Mouse (Mus musculus) liver, embryonic 12.5 days (tissue): ENCODE data around the gene Pibf1. TPM values are rescaled to one million over a fixed set of nuclear protein-coding genes. Genes with fewer than 3 reads are reported as not detected.

Experiments used
- ATAC-seq: fragments of 200-750 bp; cut with Nextera tagmentation; 2 replicates; pipeline ENCODE4 v1.8.0; 2017; ENCODE audit warnings: moderate number of reproducible peaks, mild to moderate bottlenecking, moderate library complexity
- H3K27ac ChIP-seq: fragments of 300-500 bp; sonication (generic); 2 replicates; pipeline ENCODE4 v1.5.1; 2016; ENCODE audit warnings: mild to moderate bottlenecking
- H3K27me3 ChIP-seq: fragments of 300-500 bp; sonication (generic); replicated peaks from 2 replicates; pipeline ENCODE4 v1.6.1; 2016; ENCODE audit warnings: mild to moderate bottlenecking, moderate library complexity
- H3K36me3 ChIP-seq: fragments of 300-500 bp; sonication (generic); 2 replicates; pipeline ENCODE4 v1.6.1; 2016; ENCODE audit warnings: mild to moderate bottlenecking, moderate library complexity
- H3K4me1 ChIP-seq: fragments of 300-500 bp; sonication (generic); 2 replicates; pipeline ENCODE4 v1.6.1; 2016
- H3K4me2 ChIP-seq: fragments of 300-500 bp; sonication (generic); 2 replicates; pipeline ENCODE4 v1.6.1; 2016; ENCODE audit warnings: mild to moderate bottlenecking, moderate library complexity
- H3K4me3 ChIP-seq: fragments of 300-500 bp; sonication (generic); 2 replicates; pipeline ENCODE4 v1.5.1; 2016; ENCODE audit warnings: mild to moderate bottlenecking, moderate library complexity
- H3K9ac ChIP-seq: fragments of 300-500 bp; sonication (generic); 2 replicates; pipeline ENCODE4 v1.6.1; 2016; ENCODE audit warnings: mild to moderate bottlenecking, moderate library complexity
- H3K9me3 ChIP-seq: fragments of 300-500 bp; sonication (generic); replicated peaks from 2 replicates; pipeline ENCODE4 v1.6.1; 2016; ENCODE audit warnings: mild to moderate bottlenecking, moderate library complexity
- WGBS: fragments of 180-500 bp; shearing (Covaris S2); methylation state at CpG from one replicate; pipeline ENCODE4 v1.1.7; 2016; ENCODE audit not compliant: insufficient replicate concordance; 5-methylcytosine and 5-hydroxymethylcytosine counted together
- polyA plus RNA-seq: library from polyadenylated mRNA; unstranded; fragments of >200 nt; fragmentation: Nextera tagmentation; extraction: Ambion mirVana; gene quantifications from 2 replicates; pipeline ENCODE4 v1.2.1, GENCODE M21; 2016

Pibf1 gene
- polyA plus RNA-seq, 1 experiment from 2014 or later: 11.1 TPM

- ATAC-seq: peak; percentile 46; the same call in 1 of the 2 replicates
- Histone ChIP-seq H3K36me3 (peaks cover 84% of the 10 kb centered on the region), H3K9ac (no peak overlapping the region), H3K9me3 (no peaks in the 10 kb centered on the region), H3K27ac (no peak overlapping the region), H3K4me1 (peaks cover 5% of the 10 kb centered on the region; the same call in 1 of the 2 replicates), H3K27me3 (no peaks in the 10 kb centered on the region), H3K4me2 (no peak overlapping the region), H3K4me3 (no peak overlapping the region)
- WGBS: 51% methylated on average over 6 of the region's 6 CpGs
Measured at GRCm38 (mm10) chr14:99108762-99109161, 9.5 kb downstream of the Pibf1 start.

DNA sequence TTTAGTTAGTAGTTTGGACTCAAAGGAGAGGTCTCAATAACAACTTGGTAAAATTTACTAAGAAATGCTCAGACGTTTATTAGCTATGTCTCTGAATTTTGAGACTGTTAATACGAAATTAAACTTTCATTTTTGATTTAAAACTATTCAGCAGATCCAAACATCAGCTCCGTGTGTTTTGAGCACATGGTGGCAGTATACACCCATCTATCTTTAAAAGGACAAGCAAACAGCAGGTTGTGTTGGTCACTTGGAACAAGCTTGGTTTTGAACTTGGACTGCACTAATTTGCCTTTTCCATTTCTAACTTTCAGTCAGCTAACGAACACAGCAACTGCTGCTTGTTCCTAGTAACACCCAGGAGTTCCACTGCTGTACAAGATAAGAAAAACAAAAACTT is 18.4 kb downstream of the Pibf1 start:
- Histone ChIP-seq H3K27me3 (no peaks in the 10 kb centered on the region), H3K4me2 (no peak overlapping the region), H3K36me3 (peaks cover 50% of the 10 kb centered on the region), H3K9me3 (no peaks in the 10 kb centered on the region), H3K27ac (no peak overlapping the region), H3K4me1 (no peaks in the 10 kb centered on the region), H3K9ac (no peak overlapping the region), H3K4me3 (no peak overlapping the region)
- WGBS: 69% methylated on average over 4 of the region's 4 CpGs
- no peak for ATAC-seq

DNA sequence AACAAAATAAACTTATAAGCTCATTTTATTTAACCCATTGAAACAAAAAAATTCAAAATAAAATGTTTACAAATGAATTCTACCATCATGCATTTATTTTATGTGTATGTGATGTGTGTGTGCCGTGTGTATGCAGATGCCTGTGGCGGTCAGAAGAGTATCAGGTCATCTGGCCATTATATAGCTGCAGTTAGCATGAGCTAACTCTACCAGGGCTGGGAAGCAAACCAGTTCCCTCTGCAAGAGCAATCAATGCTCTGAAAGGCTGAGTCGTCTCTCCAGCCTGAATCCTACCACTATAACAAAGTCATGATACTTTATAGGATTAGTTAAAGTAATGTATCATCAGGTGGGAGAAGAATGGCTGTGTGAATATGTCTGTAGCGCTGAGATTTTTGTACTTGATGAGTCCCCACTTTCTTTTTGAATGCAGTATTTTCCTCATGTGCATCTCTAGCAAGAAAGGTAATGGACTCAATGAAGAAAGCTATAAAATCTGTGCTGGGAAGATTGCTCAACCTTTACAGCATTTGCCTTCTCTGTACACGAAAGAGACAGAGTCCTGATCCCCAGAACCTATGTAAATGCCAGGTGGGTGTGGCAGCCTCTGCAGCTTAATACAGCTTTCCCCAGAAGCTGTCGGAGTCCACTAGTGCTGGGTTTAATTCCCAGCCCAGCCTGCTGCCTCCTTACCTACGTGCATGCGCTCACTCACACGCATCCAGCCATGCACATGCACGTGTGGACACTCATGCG is 22.5 kb downstream of the Pibf1 start:
- H3K36me3 ChIP-seq: peaks cover 20% of the 10 kb centered on the region
- no peaks in the 10 kb centered on the region for H3K4me1 ChIP-seq
- H3K27me3 ChIP-seq: no peaks in the 10 kb centered on the region
- H3K9me3 ChIP-seq: no peaks in the 10 kb centered on the region
- H3K4me2 ChIP-seq: no peak overlapping the region
- no peak overlapping the region for H3K9ac ChIP-seq
- no peak overlapping the region for H3K4me3 ChIP-seq
- ATAC-seq: no peak
- H3K27ac ChIP-seq: no peak overlapping the region
- 81% methylated on average over 11 of the region's 11 CpGs for WGBS

DNA sequence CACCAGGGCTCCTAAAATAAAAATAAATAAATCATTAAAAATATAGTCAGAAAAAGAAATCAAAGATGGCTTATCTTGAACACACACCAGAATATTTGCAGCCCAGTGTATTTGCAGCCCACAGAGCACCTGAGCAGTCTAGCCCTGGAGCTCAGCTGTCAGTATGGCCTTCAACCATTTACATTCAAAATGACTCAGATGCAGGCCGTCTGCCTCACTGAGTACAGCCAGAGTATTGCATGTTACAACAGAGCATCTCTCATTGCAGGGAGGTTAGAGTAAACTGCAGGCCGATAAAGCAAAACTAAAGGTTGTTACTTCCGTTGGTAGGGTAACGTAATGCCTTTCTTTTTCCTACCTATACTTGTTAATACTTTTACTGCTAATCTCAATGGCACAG is 24.9 kb downstream of the Pibf1 start:
- Histone ChIP-seq H3K9ac (no peak overlapping the region), H3K9me3 (no peaks in the 10 kb centered on the region), H3K4me3 (no peak overlapping the region), H3K4me1 (no peaks in the 10 kb centered on the region), H3K4me2 (no peak overlapping the region), H3K27ac (no peak overlapping the region), H3K27me3 (no peaks in the 10 kb centered on the region), H3K36me3 (peaks cover 10% of the 10 kb centered on the region; the same call in 1 of the 2 replicates)
- WGBS: 76% methylated on average over 4 of the region's 4 CpGs
- no peak for ATAC-seq

GRCm38 (mm10) chr14:99126713-99127112 is 27.5 kb downstream of the Pibf1 start:
- Histone ChIP-seq H3K36me3 (peaks cover 15% of the 10 kb centered on the region), H3K4me3 (no peak overlapping the region), H3K9me3 (no peaks in the 10 kb centered on the region), H3K9ac (no peak overlapping the region), H3K27me3 (no peaks in the 10 kb centered on the region), H3K4me1 (no peaks in the 10 kb centered on the region), H3K27ac (no peak overlapping the region), H3K4me2 (no peak overlapping the region)
- 80% methylated on average over 4 of the region's 4 CpGs for WGBS
- no peak for ATAC-seq

- WGBS: 85% methylated on average over 1 of the region's 1 CpGs
- H3K4me3 ChIP-seq: no peak overlapping the region
- no peak overlapping the region for H3K9ac ChIP-seq
- no peak overlapping the region for H3K4me2 ChIP-seq
- H3K9me3 ChIP-seq: no peaks in the 10 kb centered on the region
- no peak overlapping the region for H3K27ac ChIP-seq
- no peaks in the 10 kb centered on the region for H3K4me1 ChIP-seq
- no peaks in the 10 kb centered on the region for H3K27me3 ChIP-seq
- peaks cover 11% of the 10 kb centered on the region for H3K36me3 ChIP-seq
- no peak for ATAC-seq
Measured at GRCm38 (mm10) chr14:99127509-99127908, 28.3 kb downstream of the Pibf1 start.

DNA sequence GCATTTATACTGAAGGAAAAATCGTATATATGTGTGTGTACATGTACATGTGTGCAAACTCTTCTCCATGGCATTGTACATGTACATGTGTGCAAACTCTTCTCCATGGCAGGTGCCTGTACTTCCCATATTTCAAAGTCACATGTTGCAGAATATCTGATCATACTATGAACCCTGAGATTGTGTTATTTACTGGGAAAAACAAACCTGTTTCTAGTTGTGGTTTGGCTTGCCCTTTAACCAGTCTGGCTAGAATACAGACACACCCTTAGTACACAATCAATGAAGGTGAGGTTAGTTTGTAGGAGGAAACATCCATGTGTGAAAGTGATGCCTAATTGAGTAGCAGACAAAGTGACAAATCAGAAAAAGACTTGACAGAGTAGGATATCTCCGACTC is 29.8 kb downstream of the Pibf1 start:
- H3K27me3 ChIP-seq: no peaks in the 10 kb centered on the region
- H3K9me3 ChIP-seq: no peaks in the 10 kb centered on the region
- H3K27ac ChIP-seq: no peak overlapping the region
- peaks cover 14% of the 10 kb centered on the region for H3K36me3 ChIP-seq
- H3K4me3 ChIP-seq: no peak overlapping the region
- no peaks in the 10 kb centered on the region for H3K4me1 ChIP-seq
- no peak for ATAC-seq
- H3K9ac ChIP-seq: no peak overlapping the region
- no peak overlapping the region for H3K4me2 ChIP-seq
- 71% methylated on average over 2 of the region's 2 CpGs for whole genome bisulfite sequencing

- H3K4me1 ChIP-seq: no peaks in the 10 kb centered on the region
- 76% methylated on average over 2 of the region's 2 CpGs for WGBS
- H3K4me3 ChIP-seq: no peak overlapping the region
- peaks cover 47% of the 10 kb centered on the region for H3K36me3 ChIP-seq
- ATAC-seq: no peak
- H3K9ac ChIP-seq: no peak overlapping the region
- H3K9me3 ChIP-seq: no peaks in the 10 kb centered on the region
- H3K4me2 ChIP-seq: no peak overlapping the region
- no peak overlapping the region for H3K27ac ChIP-seq
- no peaks in the 10 kb centered on the region for H3K27me3 ChIP-seq
Measured at GRCm38 (mm10) chr14:99134048-99134447, 34.8 kb downstream of the Pibf1 start.

- no peak overlapping the region for H3K4me3 ChIP-seq
- peaks cover 51% of the 10 kb centered on the region for H3K36me3 ChIP-seq
- no peaks in the 10 kb centered on the region for H3K4me1 ChIP-seq
- no peak overlapping the region for H3K9ac ChIP-seq
- H3K27ac ChIP-seq: no peak overlapping the region
- no peak overlapping the region for H3K4me2 ChIP-seq
- H3K27me3 ChIP-seq: no peaks in the 10 kb centered on the region
- H3K9me3 ChIP-seq: no peaks in the 10 kb centered on the region
- no peak for ATAC-seq
- 87% methylated on average over 9 of the region's 9 CpGs for WGBS
Measured at GRCm38 (mm10) chr14:99135761-99136160, 36.5 kb downstream of the Pibf1 start.

GRCm38 (mm10) chr14:99136297-99136696 is 37.1 kb downstream of the Pibf1 start:
- Histone ChIP-seq H3K27me3 (no peaks in the 10 kb centered on the region), H3K36me3 (peaks cover 45% of the 10 kb centered on the region), H3K4me1 (no peaks in the 10 kb centered on the region), H3K4me2 (no peak overlapping the region), H3K9ac (no peak overlapping the region), H3K4me3 (no peak overlapping the region), H3K27ac (no peak overlapping the region), H3K9me3 (no peaks in the 10 kb centered on the region)
- 90% methylated on average over 16 of the region's 16 CpGs for WGBS
- ATAC-seq: no peak

DNA sequence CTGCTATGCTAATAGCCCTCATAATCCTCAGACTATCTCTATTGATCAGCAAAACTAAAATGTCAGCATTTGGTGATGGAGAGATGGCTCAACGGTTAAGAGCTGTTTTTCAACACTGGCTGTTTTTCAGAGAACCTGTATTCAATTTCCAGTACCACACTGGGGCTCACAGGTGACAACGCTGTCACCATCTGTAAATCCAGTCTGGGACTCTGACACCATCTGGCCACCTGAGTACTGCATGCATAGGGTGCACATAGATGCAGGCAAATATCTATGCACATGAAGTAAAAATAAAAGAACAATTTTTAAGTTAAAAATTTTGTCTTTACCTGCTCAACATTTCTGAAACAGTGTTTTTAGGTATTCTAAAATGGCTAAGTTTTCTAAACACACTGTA is 40.8 kb downstream of the Pibf1 start:
- no peaks in the 10 kb centered on the region for H3K4me1 ChIP-seq
- WGBS: 93% methylated on average over 2 of the region's 2 CpGs

DNA sequence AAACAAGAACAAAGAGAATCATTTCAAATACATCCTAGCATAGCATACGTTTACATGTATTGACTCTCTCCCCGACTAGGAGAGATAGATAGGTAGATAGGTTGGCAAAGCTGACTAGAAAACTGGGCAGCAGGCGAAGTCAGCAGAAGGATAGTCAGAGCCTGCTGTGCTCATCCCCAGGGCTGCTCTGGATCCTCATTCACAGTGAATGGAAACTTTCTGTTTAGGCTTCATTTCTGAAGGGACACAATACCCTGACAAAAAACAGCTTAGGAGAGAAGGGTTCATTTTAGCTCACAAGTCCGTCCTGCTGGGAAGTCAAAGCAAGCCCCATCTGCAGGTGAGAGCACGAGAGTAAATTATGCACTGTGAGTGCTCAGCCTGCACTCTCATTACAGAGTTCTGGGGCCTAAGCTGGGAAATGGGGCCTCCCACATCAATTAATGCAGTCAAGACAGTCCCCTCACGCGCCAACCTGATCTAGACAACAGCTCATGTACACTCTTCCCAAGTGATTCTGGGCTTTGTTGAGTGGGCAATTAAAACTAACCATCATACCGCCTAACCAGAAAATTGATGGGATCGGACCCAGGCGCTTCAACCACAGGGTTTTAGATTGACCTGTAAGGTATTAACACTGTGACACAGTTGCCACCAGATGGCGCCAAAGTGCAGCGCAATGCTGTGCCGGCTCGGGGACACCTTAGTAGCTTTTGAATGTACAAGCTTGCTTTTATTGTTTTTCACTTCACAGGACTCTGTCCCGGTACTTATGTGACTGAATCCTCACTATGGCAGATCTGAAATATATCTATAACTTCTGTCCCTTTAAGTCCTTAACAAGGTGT is 42.8 kb downstream of the Pibf1 start:
- no peak overlapping the region for H3K27ac ChIP-seq
- H3K4me2 ChIP-seq: no peak overlapping the region
- ATAC-seq: peak; percentile 75
- no peaks in the 10 kb centered on the region for H3K27me3 ChIP-seq
- WGBS: 33% methylated on average over 15 of the region's 15 CpGs
- H3K4me3 ChIP-seq: no peak overlapping the region
- no peak overlapping the region for H3K9ac ChIP-seq
- peaks cover 27% of the 10 kb centered on the region for H3K36me3 ChIP-seq
- H3K4me1 ChIP-seq: no peaks in the 10 kb centered on the region
- H3K9me3 ChIP-seq: no peaks in the 10 kb centered on the region

More for the DNA sequence above, 40.8 kb downstream of the Pibf1 start:
- H3K4me3 ChIP-seq: no peak overlapping the region
- no peak overlapping the region for H3K4me2 ChIP-seq
- H3K36me3 ChIP-seq: peaks cover 39% of the 10 kb centered on the region
- H3K27ac ChIP-seq: no peak overlapping the region
- no peak overlapping the region for H3K9ac ChIP-seq
- no peaks in the 10 kb centered on the region for H3K27me3 ChIP-seq
- ATAC-seq: no peak
- H3K9me3 ChIP-seq: no peaks in the 10 kb centered on the region
